Mouse (Mus musculus) ovary, adult 18-20 months (tissue): Measurements from ENCODE around the gene Wt1.

Experiments
- DNase-seq: peaks from one replicate; pipeline ENCODE4 v3.0.0; 2022; ENCODE audit warnings: low spot score, mixed read lengths

Gene Wt1

DNA sequence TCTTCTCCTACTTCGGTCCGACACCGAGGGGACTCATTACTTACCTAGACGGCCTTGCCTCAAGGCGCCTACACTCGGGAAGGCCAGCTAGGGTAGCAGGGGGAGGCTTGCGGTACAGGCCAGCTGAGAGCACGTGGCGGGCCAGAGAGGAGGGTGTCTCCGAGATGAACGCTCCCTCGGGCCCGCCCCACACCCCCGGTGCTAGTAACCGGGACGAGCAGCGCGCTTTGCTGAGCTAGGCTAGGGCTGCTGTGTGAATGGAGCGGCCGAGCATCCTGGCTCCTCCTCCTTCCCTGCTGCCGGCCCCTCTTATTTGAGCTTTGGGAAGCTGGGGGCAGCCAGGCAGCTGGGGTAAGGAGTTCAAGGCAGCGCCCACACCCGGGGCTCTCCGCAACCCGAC, at the start of gene Wt1:
Gene Wt1, plus strand, starts transcription at position 251 of the 400 bp plus-strand sequence.
- DNase-seq, result peak; percentile 87

DNA sequence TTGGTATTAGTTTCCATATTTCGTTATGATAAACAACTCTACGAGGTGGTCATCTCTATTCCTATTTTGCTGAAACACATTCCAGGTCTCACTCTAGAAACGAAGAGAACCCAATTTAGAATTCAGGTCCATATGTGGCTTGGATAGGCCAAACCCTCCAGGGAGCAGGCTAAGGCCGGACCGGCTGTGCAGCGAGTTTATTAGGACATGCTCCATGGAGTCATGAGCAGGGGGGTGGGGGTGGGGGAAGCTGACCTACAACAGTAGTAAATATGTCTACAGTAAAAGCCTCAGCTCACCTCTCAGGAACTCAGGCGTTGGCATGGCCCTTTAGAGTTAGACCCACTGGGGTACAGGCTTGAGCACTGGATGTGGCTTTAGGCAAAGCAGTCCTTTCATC, 49.2 kb upstream of the Wt1 start:
- no peak for DNase-seq

DNA sequence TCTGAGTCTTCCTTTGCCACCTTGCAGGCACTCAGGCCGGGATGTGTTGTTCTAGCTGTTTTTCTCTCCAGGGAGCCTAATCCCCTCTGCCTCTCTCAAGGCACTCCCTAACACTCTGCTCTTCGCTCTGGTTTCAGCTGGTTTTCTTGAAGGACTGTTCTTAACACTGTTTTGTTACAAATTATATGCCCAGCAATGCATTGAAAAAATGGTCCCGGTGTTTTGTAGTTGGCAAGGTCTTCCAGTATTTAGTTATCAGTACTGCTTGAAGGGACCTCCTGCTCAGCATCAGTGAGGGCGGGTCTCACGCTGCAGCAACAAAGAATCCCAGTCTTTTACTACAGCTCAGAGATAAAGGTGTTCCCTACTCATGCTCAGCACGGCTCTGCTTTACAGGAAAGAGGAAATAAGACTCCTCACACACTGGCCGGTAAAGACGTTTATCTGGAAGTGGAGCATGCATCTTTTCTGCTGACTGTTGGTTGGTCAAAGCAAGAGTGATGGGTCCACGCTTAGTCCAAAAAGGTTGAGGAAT, 44.0 kb upstream of the Wt1 start:
- no peak for DNase-seq

DNA sequence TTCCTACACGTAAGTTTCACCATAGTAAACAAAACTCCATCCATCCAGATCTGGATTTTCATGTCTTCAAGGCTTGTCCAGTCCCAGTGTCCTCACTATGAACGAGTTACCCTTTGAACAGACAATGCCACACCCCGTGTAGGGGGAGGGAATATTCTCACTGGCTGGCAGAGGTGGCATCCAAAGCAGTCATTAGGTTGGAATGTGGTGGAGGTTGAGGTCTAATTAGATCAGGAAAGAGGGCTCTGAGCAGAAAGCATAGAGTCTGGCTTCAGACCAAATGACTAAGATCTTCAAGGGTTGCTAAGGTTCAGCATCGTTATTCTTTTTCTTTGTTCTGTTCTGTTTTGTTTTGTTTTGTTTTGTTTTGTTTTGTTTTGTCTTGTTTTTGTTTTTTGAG, 42.3 kb upstream of the Wt1 start:
- DNase-seq, result no peak

DNA sequence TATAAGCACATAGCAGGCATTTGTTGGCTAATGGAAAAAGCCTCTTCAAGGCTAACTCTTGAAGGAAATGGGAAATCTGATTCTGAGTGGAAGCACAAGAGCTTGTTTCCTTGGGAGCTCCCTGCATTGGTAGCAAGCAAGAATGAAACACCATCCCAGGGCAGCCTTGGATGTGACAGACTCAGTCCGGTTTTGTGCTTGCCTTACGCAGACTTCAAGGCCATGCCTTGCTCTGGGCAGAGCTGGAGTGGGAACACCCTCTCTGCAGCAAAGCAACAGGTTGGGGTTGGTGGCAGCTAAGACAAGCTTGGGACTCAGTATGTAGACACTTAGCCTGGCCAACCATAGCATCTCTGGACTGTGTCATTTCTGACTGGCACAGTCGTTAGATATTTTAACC, 40.2 kb upstream of the Wt1 start:
- peak; percentile 21 for DNase-seq

DNA sequence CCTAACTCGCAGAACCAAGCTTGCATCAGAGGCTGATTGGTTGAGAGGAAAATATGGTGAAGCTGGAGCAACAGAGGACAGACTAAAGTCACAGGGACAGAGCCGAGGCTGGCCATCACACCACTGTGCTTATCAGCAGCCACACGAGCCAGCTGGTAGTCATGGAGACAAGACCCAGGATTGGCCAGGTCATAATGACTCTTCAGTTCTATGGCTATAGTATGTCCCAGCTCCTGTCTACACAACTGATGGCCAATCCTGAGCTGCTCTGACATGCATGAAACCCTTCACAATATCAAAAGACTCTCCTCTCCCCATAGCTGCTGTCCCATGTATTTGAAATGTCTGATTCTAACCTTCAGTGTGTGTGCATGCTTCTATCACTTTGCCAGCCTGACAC, 38.3 kb upstream of the Wt1 start:
- no peak for DNase-seq

DNA sequence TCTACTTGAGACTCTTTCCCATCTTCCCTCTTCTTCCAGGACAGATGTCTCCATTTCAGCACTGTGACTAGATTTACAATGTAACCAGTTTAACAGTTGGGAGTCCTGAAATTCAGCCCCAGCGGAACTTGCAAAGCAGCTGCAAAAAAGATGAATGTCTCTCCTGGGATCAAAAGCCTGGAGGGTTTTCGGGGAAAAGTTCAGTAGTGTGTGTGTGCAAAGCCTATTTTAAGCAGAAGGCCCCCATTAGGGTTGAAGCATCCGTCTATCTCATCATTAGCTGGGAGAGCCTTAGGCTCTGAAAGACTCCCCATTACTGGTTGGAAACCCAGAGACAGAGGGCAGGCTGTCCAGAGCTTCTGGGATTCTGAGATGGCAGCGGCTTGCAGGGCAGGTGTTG, 37.2 kb upstream of the Wt1 start:
- DNase-seq, result no peak

DNA sequence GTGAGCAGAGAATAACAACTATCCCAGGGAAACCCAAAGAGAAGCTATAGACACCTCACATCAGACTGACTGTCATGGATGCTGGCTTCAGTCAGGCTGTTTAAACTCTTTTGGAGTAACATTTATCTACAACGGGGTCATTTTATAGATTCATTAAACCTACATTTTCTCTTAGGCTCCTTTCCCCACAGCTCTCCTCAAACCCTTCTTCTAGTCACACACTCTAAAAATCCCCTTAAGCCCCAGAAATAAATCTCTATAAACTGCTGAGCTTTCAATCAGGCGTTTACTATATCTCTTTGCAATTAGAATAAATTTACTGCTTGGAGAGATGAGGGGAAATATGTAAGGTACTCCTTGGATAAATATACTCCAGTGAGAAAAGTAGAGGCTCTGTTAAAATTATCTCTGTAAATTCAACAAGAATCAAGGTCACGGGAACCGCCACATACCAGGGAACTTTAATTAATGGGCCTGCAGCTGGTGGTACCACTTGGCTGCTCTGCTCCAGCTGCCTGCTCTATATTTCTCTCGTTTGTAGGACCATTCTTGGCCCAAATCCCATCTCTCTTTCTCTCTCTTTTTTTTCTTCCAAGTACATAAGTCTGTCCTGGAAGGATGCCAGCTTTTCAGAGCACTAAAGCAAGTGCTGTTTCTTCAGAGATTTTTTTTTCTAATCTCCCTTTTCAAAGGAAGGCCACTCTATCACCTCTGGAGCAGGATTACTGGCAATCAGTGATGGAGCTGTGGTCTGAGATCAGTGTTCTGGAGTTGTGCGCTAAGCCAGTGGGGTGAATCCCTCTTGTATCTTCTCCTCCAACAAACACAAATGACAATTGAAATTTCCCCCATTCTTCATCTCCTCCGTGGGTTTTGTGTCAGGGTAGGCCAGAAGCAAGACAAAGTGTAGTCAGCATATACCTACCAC, 36.5 kb upstream of the Wt1 start:
- DNase-seq, result no peak

DNA sequence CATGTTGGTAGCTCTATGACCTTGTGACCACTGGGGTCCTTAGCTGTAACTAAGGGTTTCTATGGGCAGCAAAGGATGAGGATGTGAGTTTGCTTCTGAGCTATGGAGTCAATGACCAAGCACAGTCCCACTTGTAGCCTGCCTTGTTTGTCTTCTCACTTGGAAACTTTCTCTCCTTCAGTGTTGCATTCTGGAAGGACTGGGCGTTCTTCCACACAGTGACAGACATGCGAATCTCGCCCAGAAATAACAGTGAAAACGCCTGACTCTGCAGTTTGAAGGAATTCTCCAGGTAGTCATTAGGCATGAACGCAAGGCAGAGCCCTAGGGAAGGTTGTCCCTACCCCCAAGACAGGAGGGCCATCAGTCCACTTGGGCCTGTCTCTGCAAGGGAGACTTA, 35.3 kb upstream of the Wt1 start:
- no peak for DNase-seq

DNA sequence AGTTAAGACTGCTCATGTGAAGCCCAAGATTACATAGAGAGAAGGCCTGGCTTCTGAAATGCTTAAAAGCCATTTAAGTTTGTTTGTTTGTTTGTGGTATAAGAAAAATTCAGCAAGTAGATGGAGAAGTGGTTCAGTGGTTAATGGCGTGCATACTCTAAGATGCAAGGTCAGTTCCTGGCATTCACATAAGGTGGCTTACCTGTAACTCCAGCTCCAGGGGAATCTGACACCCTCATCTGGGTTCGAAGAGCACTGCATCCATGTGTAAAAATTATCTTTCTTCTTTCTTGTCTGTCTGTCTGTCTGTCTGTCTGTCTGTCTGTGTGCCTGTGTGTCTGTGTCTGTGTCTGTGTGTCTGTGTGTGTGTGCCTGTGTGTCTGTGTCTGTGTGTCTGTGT, 34.6 kb upstream of the Wt1 start, which contains the start of gene Gm11060:
Gene Gm11060, plus strand, starts transcription at position 301 of the 400 bp plus-strand sequence.
- no peak for DNase-seq

DNA sequence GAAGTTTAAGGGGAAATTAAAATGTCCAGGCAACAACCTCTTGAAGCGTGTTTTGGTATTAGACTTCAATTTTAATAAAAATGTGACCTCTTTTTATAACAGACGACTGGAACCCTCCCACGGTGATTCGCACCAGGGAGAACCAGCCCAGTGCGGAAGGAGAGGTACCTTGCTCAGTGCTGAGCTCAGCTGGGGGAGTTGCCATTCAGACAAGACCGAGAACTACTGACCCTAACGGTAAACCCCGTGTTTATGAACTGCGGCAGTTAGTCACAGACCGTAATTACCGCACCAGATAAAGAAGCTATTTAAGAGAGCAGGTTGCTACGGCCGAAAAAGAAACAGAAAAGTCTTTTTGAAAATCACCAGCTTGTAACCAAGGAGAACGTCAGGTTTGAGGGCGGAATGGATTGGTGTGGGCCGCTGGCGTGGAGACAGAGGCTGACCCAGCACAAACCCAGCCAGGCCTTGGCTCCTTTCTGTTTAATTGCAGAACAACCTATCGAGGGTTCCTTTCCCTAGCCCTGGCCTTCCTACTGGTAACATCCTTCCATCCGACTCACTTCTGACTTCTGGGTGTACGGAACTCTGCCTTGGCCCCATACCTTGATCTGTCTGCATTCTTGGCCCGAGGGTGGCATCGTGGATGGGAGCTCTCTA, 28.9 kb upstream of the Wt1 start:
- DNase-seq, result peak; percentile 16

DNA sequence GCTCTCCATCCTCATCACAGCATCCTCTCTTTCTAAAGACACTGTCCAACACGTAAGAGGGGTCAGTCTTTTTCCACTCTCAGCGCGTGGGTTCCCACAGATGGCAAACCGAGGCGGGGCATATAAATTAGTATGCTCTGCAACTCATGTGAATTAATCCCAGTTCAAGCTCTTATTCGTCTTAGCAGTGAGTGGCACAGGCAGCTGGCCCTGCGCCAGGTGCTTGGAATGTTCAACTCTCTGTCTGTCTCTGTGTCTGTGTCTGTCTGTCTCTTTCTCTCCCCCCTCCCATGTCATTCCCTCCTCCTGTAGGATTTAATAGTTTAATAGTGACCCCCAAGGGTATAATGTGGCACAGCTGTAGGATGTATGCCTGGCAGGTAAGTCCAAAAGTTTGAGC, 26.9 kb upstream of the Wt1 start:
- DNase-seq, result no peak

DNA sequence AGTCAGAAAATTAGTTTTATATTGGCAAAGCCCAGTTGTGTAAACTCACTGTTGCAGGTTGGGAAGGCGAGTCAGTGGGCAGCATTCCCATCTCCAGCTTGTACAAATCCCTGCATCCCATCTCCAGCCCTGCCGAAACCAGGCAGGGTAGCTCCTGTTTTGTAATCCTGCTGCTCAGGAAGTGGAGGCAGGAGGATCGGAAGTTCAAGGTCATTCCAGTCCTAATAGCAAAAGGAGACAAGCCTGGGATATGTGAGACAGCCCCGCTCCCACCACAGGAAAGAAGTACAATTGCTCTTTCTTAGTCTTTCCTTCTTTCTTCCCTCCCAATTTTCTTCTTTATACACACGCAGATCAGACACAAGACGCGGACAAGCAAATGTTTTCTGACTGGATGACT, 25.8 kb upstream of the Wt1 start:
- peak; percentile 19 for DNase-seq

DNA sequence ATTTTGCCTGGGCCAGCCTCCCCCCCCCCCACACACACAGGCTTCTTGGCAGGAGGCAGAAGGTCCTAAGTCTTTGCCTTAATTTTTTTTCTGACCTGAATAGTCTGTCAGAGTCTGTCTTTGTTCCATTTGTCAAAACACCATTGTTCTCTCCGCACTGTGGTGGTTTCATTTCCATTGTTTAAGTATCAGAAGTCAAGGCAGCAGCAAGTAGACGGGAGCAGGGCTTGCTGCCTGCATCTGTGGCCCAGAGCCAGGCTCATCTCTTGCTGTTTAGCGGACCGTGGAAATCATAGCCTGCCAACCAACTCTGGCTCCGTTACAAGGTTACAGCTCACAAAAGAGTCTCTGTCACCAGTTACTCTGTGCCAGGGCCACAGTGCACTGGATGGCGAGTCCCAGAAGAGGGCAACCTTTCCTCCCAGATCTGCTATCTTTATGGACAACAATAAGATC, 17.6 kb upstream of the Wt1 start:
- peak; percentile 81 for DNase-seq

DNA sequence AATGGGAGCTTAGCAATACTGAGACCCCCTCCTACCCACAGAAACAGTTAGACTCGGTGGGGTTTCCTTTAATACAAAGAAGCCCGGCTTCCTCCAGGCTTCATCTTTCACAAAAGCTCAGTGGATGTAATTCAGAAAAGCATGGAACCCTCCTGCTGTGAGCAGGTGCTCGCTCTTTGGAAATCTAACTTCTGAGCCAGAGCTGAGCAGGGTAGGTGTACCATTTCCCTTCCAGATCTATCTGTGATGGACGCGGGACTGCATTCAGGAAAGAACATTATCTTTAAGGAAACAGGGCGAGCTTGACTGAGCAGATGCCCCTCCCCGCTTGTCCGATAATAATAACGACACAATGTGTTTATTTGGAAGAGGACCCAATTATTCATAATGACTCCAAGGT, 12.3 kb upstream of the Wt1 start:
- DNase-seq, result no peak

DNA sequence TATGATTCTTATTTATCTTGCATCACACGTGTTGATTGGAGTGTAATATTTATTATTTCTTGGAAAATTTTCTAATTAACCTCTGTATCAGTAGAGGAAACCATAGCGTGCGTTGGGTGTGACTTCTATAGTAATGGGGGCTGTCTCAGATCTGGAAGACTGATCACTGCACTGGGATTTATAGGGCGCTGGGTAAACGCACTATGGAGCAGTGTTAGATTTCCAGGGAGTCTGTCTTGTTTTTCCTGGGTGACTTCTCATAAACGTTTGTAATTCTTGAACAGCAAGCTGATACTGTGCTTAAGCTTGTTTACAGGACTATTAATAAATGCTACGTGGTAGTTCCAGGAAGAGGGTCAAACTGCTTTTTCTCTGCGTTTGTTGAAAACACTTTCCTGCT, 8.7 kb upstream of the Wt1 start:
- DNase-seq, result no peak

DNA sequence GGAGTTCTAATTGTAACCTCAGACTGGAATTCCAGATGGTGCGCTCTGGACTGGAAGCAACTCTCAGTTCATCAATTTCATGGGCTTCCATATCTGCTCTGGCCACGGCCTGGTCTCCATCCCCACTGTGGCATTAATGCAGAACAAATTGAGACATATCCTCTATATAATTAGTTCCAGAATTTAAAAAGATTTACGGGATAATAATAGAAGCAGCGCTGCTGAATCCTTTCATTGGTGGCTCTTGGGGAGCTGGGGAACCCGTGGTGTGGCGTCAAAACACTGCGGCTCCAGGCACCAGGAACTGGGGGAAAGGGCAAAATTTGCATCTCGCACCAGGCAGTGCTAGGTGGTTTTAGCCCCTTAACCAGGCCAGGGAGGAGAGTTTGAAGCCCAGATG, 4.1 kb upstream of the Wt1 start:
- DNase-seq, result no peak

DNA sequence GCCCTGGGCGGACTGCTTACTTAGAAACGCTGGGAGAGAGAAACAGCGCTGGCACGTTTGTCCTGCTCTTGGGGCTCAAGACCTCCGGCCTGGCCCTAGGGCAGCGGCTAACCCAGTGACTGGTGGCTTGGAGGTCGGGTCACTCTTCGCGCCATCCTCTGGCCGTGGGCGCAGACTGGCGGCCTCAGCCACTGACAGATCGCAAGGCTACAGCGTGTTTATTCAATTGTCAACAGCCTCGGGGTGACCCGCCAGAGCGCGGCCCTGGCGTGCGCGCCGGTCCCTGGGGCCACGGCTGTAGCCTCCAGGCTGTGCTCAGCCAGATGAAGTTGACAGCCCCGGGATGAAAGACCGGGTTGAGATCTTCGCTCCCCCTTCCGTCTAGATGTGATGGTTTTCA, 3.4 kb upstream of the Wt1 start:
- no peak for DNase-seq

DNA sequence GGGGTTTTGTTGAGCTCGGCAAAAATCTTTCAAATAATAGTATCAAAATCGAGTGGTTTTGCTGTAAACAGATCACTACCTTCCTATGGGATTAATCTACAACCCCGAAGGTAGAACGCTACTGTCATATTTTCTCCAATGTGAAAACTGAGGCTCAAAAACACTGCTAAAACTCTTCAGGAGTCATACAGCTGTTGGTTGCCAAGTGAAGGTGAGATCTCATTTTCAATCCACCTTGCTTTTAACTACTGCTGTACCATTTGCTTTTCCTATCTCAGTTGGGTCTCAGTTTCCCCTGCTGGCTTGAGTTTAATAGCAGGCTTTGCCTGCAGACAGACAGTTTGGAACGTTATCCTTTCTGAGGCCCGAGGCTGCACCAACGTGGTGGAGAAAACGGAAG, 2.9 kb upstream of the Wt1 start:
- no peak for DNase-seq

DNA sequence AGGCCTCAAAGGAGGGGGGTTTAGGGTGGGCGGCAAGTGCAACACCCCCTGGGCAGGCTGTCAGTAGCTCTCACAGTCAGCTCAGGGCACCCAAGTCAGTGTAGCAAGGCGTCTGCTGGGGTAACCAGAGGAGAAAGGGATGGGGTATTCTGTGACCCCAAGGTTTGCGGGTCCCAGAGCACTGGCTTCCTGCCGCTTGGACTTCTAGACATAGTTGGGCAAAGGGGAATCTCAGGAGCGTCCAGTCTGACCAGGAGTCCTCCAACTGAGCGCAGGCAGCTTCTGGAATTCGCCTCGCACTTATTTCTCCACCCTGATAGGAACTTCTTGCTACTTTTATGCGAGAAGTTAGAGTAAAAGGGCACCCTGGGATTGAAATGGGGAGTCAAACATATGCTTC, 2.4 kb upstream of the Wt1 start:
- DNase-seq, result no peak

DNA sequence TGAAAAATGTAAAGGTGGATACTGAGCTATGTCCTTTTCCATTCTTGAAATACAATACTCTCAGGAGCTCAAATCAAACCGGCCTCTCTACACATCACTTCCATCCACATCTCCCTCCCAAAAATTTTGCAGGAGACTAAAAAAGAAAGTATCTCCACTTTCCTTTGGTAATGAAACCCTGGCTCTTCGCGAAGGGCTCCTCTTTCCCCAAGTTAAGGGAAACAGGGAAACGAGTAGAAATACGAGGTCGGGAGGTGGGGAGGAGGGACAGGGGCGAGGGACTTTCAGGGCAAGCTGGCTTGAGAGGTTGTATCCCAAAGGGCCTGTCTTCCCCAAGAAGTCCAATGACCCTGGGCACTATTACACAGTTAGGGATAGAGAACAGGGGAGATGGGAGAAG, 1.9 kb upstream of the Wt1 start:
- DNase-seq, result no peak

DNA sequence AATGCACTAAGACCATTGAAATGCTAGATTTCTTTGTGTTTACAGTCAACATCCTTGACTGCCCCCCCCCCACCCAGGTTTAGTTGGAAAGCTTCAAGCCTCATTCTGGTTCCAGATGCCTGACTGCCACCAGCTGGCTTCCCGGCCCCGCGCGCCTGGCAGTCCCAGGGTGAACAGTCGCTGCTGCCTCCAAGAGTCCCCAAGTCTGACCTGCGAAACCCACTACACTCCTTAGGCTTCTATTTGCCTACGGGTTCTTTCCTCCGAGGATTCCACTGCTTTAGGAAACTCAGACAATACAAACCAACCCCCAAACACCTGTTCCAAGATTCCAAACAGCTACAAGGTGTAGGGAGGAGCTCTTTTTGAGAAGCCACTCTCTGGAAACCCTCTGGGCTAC, 1.1 kb upstream of the Wt1 start:
- no peak for DNase-seq

DNA sequence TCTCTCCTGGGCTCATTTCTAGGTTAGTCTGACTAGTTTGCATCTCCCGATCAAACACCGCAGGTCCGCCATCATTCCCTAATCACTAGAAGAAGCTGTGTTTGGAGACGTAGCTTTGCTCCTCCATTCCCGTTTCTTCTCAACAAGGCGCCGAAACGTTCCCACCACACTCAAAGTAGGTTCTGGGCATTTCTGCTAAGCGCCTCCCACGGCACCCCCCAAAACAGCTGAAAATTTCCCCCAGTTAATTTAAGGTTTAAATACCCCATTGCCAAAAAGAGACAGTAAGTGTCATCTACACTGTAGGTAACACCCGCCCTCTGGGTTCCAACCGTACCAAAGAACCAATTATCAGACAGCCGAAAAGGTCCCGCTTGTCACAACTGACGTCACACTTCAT, 688 bp upstream of the Wt1 start:
- no peak for DNase-seq
